Mouse (Mus musculus) cortical plate, adult 2 months (tissue): Measurements from ENCODE around the gene 0610030E20Rik. TPM values are rescaled to one million over a fixed set of nuclear protein-coding genes. Genes with fewer than 3 reads are reported as not detected.

Experiments
- H3K27ac ChIP-seq: fragments of 200-500 bp; 2 replicates; pipeline ENCODE4 v1.5.1; 2012; ENCODE audit warnings: low read length, control low read depth, inconsistent platforms; ENCODE audit not compliant: insufficient read depth
- H3K4me1 ChIP-seq: fragments of 200-500 bp; 2 replicates; pipeline ENCODE4 v1.6.1; 2011; ENCODE audit warnings: low read length; ENCODE audit not compliant: control insufficient read depth, insufficient read depth
- H3K4me3 ChIP-seq: fragments of 200-500 bp; 2 replicates; pipeline ENCODE4 v1.5.1; 2011; ENCODE audit warnings: mild to moderate bottlenecking, low read length, control low read depth; ENCODE audit not compliant: insufficient read depth
- CTCF ChIP-seq: fragments of 200-500 bp; IDR thresholded peaks from 2 replicates; pipeline ENCODE4 v1.5.1; 2011; ENCODE audit warnings: mild to moderate bottlenecking, control low read depth, low read length; ENCODE audit not compliant: insufficient read depth; ENCODE audit errors: extremely low read depth
- POLR2A ChIP-seq: fragments of 200-500 bp; IDR thresholded peaks from 2 replicates; pipeline ENCODE4 v1.6.1; 2011; ENCODE audit warnings: mild to moderate bottlenecking, low read length, control low read depth; ENCODE audit not compliant: insufficient read depth; ENCODE audit errors: extremely low read depth
- polyA plus RNA-seq: library from polyadenylated mRNA; depleted of rRNA; stranded (reverse); fragments of >200 nt; gene quantifications from 2 replicates; pipeline ENCODE4 v1.2.3, GENCODE M21; 2012

Gene 0610030E20Rik
- polyA plus RNA-seq, 1 experiment: 18.9 TPM

DNA sequence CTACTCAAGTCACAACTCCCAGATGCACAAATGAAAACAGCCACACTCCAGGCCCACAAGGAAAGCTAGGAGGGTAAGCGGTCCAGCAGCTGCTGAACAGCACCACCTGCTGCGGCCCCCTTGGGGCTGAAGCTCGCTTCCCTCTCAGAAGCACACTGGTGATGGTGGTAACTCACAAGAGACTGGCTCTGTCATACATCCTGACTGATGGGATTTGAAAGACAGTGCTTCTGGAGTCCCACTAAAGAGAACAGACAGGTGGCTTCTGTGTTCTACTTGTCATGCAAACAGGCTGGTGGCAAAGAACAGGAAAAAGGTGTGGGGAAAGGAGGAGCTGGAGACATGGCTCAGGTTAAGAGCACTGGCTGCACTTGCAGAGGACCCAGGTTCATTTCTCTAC, 24.2 kb upstream of the 0610030E20Rik start:
- Histone ChIP-seq H3K4me1 (no peaks in the 10 kb centered on the region), H3K27ac (no peak overlapping the region), H3K4me3 (no peak overlapping the region)
- TF ChIP-seq POLR2A (no peak), CTCF (no peak)

- TF ChIP-seq POLR2A: no peak
- no peak for TF ChIP-seq CTCF
- Histone ChIP-seq H3K4me3 (no peak overlapping the region), H3K27ac (no peak overlapping the region), H3K4me1 (no peaks in the 10 kb centered on the region)
Observed at GRCm38 (mm10) chr6:72323786-72324508, 23.2 kb upstream of the 0610030E20Rik start.

DNA sequence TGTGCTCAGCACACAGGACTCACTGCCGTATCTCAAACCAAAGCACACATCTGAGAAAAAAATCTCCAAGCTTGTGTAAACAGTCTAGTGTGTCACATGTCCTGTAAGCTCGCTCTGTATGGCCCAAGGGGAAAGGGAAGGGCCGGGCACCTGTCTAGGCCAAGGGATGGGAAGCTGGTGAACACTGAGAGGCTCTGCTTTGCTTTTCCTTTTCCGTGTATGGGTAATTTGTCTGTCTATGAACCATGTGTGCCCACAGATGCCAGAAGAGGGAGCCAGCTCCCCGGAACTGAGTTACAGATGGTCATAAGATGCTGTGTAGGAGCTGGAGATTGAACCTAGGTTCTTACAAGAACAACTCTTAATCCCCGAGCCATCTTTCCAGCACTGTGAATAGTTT, 20.8 kb upstream of the 0610030E20Rik start:
- TF ChIP-seq CTCF: peak; percentile 41
- TF ChIP-seq POLR2A: no peak
- no peaks in the 10 kb centered on the region for H3K4me1 ChIP-seq
- H3K27ac ChIP-seq: no peak overlapping the region
- H3K4me3 ChIP-seq: no peak overlapping the region

DNA sequence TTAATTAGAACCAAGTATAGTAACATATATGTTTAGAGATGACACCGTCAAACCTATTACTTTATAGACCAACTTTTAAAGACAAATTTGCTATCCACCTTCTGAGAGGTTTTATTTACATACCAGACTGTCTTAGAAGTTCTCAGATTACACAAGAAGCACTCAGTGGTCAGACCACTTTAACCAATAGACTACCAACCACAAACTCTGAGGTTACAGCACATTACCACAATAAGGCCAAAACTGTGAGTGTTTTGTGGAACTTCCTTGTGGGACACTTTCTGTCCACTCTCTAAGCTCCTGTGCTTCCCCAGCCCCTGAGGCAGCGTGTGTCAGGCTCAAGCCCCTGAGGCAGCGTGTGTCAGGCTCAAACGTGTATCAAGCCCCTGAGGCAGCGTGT, 18.1 kb upstream of the 0610030E20Rik start:
- no peak for TF ChIP-seq POLR2A
- TF ChIP-seq CTCF: no peak
- no peak overlapping the region for H3K4me3 ChIP-seq
- no peak overlapping the region for H3K27ac ChIP-seq
- H3K4me1 ChIP-seq: no peaks in the 10 kb centered on the region

- TF ChIP-seq POLR2A: no peak
- no peak for TF ChIP-seq CTCF
- no peak overlapping the region for H3K27ac ChIP-seq
- no peaks in the 10 kb centered on the region for H3K4me1 ChIP-seq
- no peak overlapping the region for H3K4me3 ChIP-seq
Observed at GRCm38 (mm10) chr6:72330133-72330532, 17.0 kb upstream of the 0610030E20Rik start.

- TF ChIP-seq POLR2A: no peak
- TF ChIP-seq CTCF: no peak
- H3K4me3 ChIP-seq: no peak overlapping the region
- H3K4me1 ChIP-seq: no peaks in the 10 kb centered on the region
- no peak overlapping the region for H3K27ac ChIP-seq
Observed at GRCm38 (mm10) chr6:72333111-72333510, 14.0 kb upstream of the 0610030E20Rik start.

DNA sequence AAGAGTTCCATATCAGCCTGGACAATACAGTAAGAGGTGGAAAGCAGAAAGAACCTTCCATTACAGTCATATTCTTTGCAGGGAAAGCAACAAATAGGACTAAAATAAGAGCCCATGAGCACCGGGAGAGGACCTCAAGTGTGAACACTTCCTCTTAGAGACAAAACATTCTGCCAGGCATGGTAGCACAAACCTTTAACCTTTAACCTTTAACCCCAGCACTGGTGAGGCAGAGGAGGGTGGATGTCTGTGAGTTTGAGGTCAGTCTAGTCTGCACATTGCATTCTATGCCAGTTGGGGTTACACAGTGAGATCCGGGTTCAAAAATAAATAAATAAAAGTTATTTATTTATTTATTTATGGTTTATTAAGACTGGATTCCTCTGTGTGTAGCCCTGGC, 6.6 kb upstream of the 0610030E20Rik start:
- TF ChIP-seq CTCF (no peak), POLR2A (no peak)
- no peak overlapping the region for H3K27ac ChIP-seq
- H3K4me3 ChIP-seq: no peak overlapping the region
- H3K4me1 ChIP-seq: peaks cover 2% of the 10 kb centered on the region; the same call in 1 of the 2 replicates

DNA sequence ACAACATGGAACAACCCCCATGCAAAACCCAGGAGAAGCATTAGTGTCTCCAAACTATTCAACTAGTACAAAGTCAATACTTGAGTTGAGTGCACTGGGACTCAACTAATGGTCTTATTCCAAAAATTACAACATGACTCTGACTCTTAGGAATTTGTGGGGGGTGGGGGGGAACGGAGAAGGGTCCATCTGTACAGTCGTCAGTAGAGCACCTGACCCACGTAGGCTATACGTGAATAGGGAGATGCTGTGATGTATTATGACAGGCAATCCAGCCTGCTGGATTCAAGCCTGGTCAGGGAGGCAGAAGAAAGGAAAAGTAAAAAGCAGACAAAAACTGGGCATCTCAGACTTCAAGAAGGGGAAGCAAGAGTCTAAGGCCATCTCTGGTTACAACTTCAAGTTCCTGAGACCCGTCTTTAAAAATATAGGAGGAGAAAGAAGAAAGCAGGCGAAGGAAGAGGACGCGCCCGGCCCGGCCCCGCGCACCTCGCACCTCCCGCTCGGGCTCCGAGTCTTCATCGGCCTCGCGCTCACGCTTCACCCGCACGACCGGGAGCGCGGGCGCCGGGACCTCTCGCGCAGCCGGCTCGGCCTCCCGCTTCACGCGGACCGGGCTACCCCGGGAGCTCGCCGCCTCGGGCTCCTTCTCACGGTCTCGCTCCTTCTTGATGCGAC, 2.6 kb upstream of the 0610030E20Rik start:
- Histone ChIP-seq H3K4me3 (peak overlapping the region; percentile 54), H3K27ac (no peak overlapping the region), H3K4me1 (peaks cover 9% of the 10 kb centered on the region)
- TF ChIP-seq CTCF (no peak), POLR2A (no peak)

- H3K4me3 ChIP-seq: peak within 1 kb of the TSS; percentile 54
- TF ChIP-seq POLR2A (peak; percentile 84), CTCF (no peak)
- H3K27ac ChIP-seq: 0 out of 2 replicates have a peak within 1 kb of the TSS, but pooled peaks have one; percentile 54
- H3K4me1 ChIP-seq: peaks cover 9% of the 10 kb centered on the region
Observed at GRCm38 (mm10) chr6:72345074-72345567, 2.0 kb upstream of the 0610030E20Rik start, which contains the start of gene Usp39. TSS of gene Usp39 (minus strand) at chr6:72345184.
